Mouse (Mus musculus): ENCODE measurements around the gene Arsg. TPM values are rescaled to one million over a fixed set of nuclear protein-coding genes. Genes with fewer than 3 reads are reported as not detected.

Gene Arsg
- polyA plus RNA-seq, 1 experiment from 2014 or later: 3.6 TPM

DNA sequence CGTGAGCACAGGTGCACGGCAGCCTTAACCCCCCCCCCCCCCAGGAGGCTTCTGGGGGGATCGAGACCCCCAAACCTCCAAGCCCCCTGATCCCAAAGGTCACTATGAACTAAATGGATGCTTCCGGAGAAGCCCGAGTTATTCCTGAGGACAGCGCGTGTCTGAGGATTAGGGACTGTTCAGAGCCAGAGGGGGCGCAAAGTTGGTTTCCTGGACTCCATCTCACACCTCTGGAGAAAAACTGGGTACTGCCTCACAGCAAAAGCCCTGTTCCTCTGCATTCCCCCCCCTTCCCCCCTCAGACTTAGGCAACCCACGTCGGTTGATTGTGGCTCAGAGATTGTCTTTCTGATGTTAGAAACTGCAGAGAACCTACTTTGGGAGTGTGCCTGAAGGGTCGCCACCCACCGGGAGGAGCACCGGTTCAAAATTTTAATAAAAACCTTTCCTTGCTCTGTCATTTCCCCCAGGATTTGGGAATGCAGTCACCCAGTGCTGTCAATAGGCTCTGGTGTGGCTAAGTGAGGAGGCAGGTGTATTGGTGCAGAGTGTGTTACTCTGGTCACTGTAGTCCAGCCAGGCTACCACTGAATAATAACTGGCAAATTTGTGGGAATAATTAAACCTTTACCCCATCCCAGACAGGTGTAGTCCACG lies 1.0 kb downstream of the Arsg start:
- Histone ChIP-seq H3K27me3 (ENCODE audit: control insufficient read depth, insufficient read depth, low read length) (peaks cover 3% of the 10 kb centered on the region; the same call in 1 of the 2 replicates), H3K4me3 (ENCODE audit: low read length) (peak overlapping the region; percentile 70), H3K4me1 (ENCODE audit: control insufficient read depth, insufficient read depth, low read length) (peaks cover 6% of the 10 kb centered on the region; the same call in 1 of the 2 replicates), H3K4me2 (ENCODE audit: low read depth, low read length) (peak overlapping the region; percentile 77), H3K27ac (ENCODE audit: low read length) (peak overlapping the region; percentile 75), H3K9ac (ENCODE audit: low read length) (peak overlapping the region; percentile 83), H3K36me3 (ENCODE audit: control insufficient read depth, insufficient read depth) (no peaks in the 10 kb centered on the region), H3K9me3 (replicated peaks; ENCODE audit: control insufficient read depth, low read length) (no peaks in the 10 kb centered on the region)
- 15% methylated on average over 14 of the region's 14 CpGs for WGBS
- ATAC-seq (replicated peaks; ENCODE audit: extremely low read depth, insufficient read depth, low FRiP score): no peak; the same call in 1 of the 2 replicates

DNA sequence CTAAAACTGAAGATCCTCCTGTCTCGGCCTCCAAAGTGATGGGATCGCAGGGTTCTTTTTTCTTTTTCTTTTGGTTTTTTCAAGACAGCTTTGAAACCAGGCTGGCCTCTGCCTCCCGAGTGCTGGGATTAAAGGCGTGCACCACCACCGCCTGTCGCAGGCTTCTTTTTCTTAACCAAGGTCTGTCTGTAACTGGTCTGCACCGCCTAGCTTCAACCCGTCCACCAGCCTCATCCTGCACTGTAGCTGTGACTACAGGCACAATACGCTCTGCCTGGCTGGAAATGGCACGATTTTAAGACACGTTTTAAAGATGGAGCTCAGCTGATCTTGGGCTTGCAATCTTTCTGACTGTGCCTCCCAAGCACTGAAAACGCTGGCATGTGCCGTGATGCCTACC lies 1.7 kb downstream of the Arsg start:
- H3K4me3 ChIP-seq (ENCODE audit: low read length): no peak overlapping the region
- no peaks in the 10 kb centered on the region for H3K9me3 ChIP-seq (replicated peaks; ENCODE audit: control insufficient read depth, low read length)
- ATAC-seq (replicated peaks; ENCODE audit: extremely low read depth, insufficient read depth, low FRiP score): no peak
- WGBS: 92% methylated on average over 13 of the region's 13 CpGs
- H3K4me2 ChIP-seq (ENCODE audit: low read depth, low read length): no peak overlapping the region
- H3K36me3 ChIP-seq (ENCODE audit: control insufficient read depth, insufficient read depth): no peaks in the 10 kb centered on the region
- H3K4me1 ChIP-seq (ENCODE audit: control insufficient read depth, insufficient read depth, low read length): peaks cover 6% of the 10 kb centered on the region; the same call in 1 of the 2 replicates
- H3K27me3 ChIP-seq (ENCODE audit: control insufficient read depth, insufficient read depth, low read length): peaks cover 3% of the 10 kb centered on the region; the same call in 1 of the 2 replicates
- H3K9ac ChIP-seq (ENCODE audit: low read length): no peak overlapping the region
- H3K27ac ChIP-seq (ENCODE audit: low read length): no peak overlapping the region

DNA sequence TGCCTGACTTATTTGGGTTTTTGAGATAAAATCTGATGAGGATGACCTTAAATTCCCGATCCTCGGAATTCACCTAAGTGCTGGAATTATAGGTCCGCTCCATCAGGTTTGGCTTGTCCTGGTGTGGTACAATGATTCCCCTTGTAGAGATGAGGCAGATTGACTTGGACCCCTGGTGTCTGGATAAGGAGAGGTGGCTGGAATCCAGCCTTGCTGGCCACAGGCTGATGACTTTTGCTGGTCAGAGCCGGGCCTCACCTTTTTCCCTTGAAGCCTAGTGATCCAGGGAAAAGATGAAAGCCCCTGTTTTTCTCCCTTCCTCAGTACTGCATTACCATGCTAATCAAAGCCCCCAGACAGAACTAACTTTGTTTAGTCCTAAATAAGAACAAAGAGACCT lies 2.5 kb downstream of the Arsg start:
- ATAC-seq (replicated peaks; ENCODE audit: extremely low read depth, insufficient read depth, low FRiP score): no peak
- Histone ChIP-seq H3K4me3 (ENCODE audit: low read length) (no peak overlapping the region), H3K9ac (ENCODE audit: low read length) (no peak overlapping the region), H3K4me1 (ENCODE audit: control insufficient read depth, insufficient read depth, low read length) (peaks cover 6% of the 10 kb centered on the region; the same call in 1 of the 2 replicates), H3K27ac (ENCODE audit: low read length) (no peak overlapping the region), H3K27me3 (ENCODE audit: control insufficient read depth, insufficient read depth, low read length) (peaks cover 3% of the 10 kb centered on the region; the same call in 1 of the 2 replicates), H3K36me3 (ENCODE audit: control insufficient read depth, insufficient read depth) (no peaks in the 10 kb centered on the region), H3K4me2 (ENCODE audit: low read depth, low read length) (no peak overlapping the region), H3K9me3 (replicated peaks; ENCODE audit: control insufficient read depth, low read length) (no peaks in the 10 kb centered on the region)
- 87% methylated on average over 4 of the region's 4 CpGs for WGBS

DNA sequence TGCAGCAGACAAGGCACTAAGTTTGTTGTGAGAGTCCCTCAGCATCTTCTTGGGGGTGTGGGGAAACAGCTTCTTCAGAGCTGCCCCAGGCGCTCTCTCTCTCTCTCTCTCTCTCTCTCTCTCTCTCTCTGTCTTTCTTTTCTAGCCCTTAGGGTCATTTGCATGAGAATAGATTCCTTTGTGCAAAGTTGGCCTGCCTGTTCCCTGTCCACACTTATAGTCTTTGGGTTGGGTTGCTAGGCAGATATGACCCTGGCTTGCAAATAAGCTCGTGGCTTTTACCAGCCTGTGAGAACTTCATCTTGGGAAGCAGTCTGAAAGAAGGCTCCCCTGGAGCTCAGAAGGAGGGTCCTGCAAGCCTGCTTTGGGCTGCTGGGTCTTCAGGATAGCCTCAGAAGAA lies 3.1 kb downstream of the Arsg start:
- Histone ChIP-seq H3K9ac (ENCODE audit: low read length) (no peak overlapping the region), H3K4me3 (ENCODE audit: low read length) (no peak overlapping the region), H3K4me1 (ENCODE audit: control insufficient read depth, insufficient read depth, low read length) (0 out of 2 replicates have a peak, but pooled peaks cover 4% of the 10 kb centered on the region), H3K27ac (ENCODE audit: low read length) (no peak overlapping the region), H3K9me3 (replicated peaks; ENCODE audit: control insufficient read depth, low read length) (no peaks in the 10 kb centered on the region), H3K27me3 (ENCODE audit: control insufficient read depth, insufficient read depth, low read length) (peaks cover 3% of the 10 kb centered on the region; the same call in 1 of the 2 replicates), H3K4me2 (ENCODE audit: low read depth, low read length) (no peak overlapping the region), H3K36me3 (ENCODE audit: control insufficient read depth, insufficient read depth) (no peaks in the 10 kb centered on the region)
- no peak for ATAC-seq (replicated peaks; ENCODE audit: extremely low read depth, insufficient read depth, low FRiP score)
- 67% methylated on average over 2 of the region's 2 CpGs for WGBS

DNA sequence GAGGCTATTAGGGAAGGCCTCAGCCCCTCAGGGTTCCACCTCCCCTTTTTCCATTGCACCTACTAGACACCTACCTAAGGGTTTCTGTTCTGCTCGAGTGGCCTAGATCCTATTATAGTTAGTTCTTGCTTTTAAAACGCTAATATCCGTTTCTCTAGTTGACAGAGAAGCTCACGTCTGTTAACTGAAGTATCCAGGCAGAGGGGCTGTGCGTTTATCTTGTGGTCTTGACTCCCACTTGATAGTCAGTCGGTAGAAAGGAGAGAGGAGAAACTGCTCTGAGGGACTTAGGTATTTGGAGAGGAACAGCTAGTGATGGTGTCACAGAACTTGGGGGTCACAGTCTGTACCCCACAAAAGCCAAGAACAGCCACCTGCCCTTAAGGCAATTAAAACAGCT lies 3.5 kb downstream of the Arsg start:
- no peak overlapping the region for H3K4me3 ChIP-seq (ENCODE audit: low read length)
- H3K4me2 ChIP-seq (ENCODE audit: low read depth, low read length): no peak overlapping the region
- H3K36me3 ChIP-seq (ENCODE audit: control insufficient read depth, insufficient read depth): no peaks in the 10 kb centered on the region
- no peak overlapping the region for H3K27ac ChIP-seq (ENCODE audit: low read length)
- ATAC-seq (replicated peaks; ENCODE audit: extremely low read depth, insufficient read depth, low FRiP score): no peak
- H3K4me1 ChIP-seq (ENCODE audit: control insufficient read depth, insufficient read depth, low read length): 0 out of 2 replicates have a peak, but pooled peaks cover under 1% of the 10 kb centered on the region
- H3K9me3 ChIP-seq (replicated peaks; ENCODE audit: control insufficient read depth, low read length): no peaks in the 10 kb centered on the region
- WGBS: 47% methylated on average over 6 of the region's 6 CpGs
- H3K27me3 ChIP-seq (ENCODE audit: control insufficient read depth, insufficient read depth, low read length): peaks cover 3% of the 10 kb centered on the region; the same call in 1 of the 2 replicates
- H3K9ac ChIP-seq (ENCODE audit: low read length): no peak overlapping the region

DNA sequence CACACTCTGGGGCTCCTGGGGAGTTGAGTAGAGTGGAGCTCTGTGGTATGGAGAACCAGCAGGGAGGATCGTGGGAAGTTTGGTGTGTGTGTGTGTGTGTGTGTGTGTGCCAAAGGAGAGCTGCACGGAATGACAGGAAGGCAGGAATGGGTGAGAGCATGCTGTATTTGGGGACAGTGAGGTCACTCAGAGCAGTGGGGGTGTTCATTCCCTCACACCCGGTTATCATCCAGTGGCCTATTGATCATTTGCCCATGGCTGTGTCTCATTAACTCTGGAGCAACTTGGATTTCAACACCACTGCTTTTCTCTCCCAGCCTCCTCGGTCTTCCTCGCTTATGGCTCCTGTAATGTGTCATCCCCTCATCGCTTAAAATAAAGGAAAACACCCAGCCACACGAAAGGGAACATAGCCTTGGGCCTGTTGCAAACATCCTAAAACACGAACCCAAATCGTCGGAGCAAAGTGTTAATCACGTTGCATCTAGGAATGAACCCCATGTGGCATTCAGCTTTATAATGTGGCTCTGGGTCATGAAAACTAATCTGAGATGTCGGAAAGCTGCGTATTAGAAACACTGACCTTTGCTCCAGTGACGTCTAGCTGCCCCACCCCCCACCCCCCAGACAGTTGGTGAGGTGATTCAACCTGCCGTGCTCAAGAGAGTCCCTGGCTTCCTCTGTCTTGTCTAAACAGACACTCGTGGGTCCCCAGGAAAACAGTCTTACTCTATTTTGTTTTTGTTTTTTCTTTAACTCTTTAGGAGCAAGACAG lies 4.6 kb downstream of the Arsg start:
- ATAC-seq (replicated peaks; ENCODE audit: extremely low read depth, insufficient read depth, low FRiP score): no peak
- Histone ChIP-seq H3K27ac (ENCODE audit: low read length) (no peak overlapping the region), H3K36me3 (ENCODE audit: control insufficient read depth, insufficient read depth) (no peaks in the 10 kb centered on the region), H3K4me3 (ENCODE audit: low read length) (no peak overlapping the region), H3K4me2 (ENCODE audit: low read depth, low read length) (no peak overlapping the region), H3K9me3 (replicated peaks; ENCODE audit: control insufficient read depth, low read length) (no peaks in the 10 kb centered on the region), H3K4me1 (ENCODE audit: control insufficient read depth, insufficient read depth, low read length) (no peaks in the 10 kb centered on the region), H3K27me3 (ENCODE audit: control insufficient read depth, insufficient read depth, low read length) (peaks cover 3% of the 10 kb centered on the region; the same call in 1 of the 2 replicates), H3K9ac (ENCODE audit: low read length) (no peak overlapping the region; the same call in 1 of the 2 replicates)
- 51% methylated on average over 16 of the region's 16 CpGs for WGBS

DNA sequence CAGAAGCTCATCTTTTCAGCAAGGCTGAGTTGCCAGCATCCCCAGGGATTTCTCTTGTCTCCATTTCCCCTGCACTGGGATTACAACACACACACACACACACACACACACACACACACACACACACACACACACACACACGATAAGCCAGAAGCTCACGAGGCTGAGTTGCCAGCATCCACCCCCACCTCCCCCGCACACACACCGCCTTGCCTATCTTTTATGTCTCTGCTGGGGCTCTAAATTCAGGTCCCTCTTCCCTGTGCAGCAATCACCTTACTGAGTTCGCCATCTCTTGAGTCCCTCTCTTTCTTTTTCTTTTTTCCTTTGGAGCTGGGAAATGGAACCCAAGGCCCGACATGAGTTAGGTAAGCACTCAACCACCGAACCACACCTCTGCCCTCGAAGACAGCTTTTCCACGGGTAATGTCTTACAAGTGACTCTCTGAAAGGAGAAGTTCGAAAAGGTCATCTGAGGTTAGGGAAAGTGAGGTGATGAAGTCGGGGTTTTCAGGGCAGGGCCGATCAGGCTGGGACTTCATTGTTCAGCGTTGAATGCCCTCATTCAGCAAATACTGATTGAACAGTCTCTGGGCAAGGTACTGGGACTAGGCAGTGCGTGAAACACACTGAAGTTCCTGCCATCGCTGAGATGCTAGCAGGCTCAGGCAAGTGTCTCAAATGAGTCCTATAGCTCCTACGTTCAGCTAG lies 6.6 kb downstream of the Arsg start:
- H3K9me3 ChIP-seq (replicated peaks; ENCODE audit: control insufficient read depth, low read length): no peaks in the 10 kb centered on the region
- H3K27me3 ChIP-seq (ENCODE audit: control insufficient read depth, insufficient read depth, low read length): peaks cover 3% of the 10 kb centered on the region; the same call in 1 of the 2 replicates
- no peak overlapping the region for H3K4me3 ChIP-seq (ENCODE audit: low read length)
- no peak overlapping the region for H3K9ac ChIP-seq (ENCODE audit: low read length)
- H3K36me3 ChIP-seq (ENCODE audit: control insufficient read depth, insufficient read depth): no peaks in the 10 kb centered on the region
- H3K4me1 ChIP-seq (ENCODE audit: control insufficient read depth, insufficient read depth, low read length): no peaks in the 10 kb centered on the region
- no peak for ATAC-seq (replicated peaks; ENCODE audit: extremely low read depth, insufficient read depth, low FRiP score)
- 62% methylated on average over 16 of the region's 16 CpGs for WGBS
- no peak overlapping the region for H3K27ac ChIP-seq (ENCODE audit: low read length)
- H3K4me2 ChIP-seq (ENCODE audit: low read depth, low read length): no peak overlapping the region

DNA sequence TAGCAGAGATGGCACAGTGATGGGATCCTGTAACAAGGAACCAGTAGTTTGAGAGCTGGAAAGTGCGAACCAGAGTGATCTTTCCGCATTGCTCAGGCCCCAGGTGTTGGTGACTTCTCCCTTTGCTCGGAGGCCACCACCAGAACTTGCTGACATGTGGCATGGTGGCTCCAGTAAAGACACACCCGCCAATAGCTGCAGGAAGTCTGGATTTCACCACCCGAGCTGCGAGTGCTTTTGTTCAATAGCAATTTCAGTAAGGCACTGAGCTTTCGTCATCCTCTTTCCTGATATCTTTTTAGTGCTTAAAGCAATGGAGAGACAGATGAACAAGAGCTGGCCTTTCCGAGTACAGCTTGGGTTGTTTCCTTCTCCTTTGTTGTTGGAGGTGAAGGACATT lies 7.3 kb downstream of the Arsg start:
- H3K4me3 ChIP-seq (ENCODE audit: low read length): no peak overlapping the region
- H3K4me2 ChIP-seq (ENCODE audit: low read depth, low read length): no peak overlapping the region
- H3K27me3 ChIP-seq (ENCODE audit: control insufficient read depth, insufficient read depth, low read length): no peaks in the 10 kb centered on the region; the same call in 1 of the 2 replicates
- no peaks in the 10 kb centered on the region for H3K36me3 ChIP-seq (ENCODE audit: control insufficient read depth, insufficient read depth)
- 55% methylated on average over 8 of the region's 8 CpGs for WGBS
- ATAC-seq (replicated peaks; ENCODE audit: extremely low read depth, insufficient read depth, low FRiP score): no peak
- no peak overlapping the region for H3K9ac ChIP-seq (ENCODE audit: low read length)
- H3K27ac ChIP-seq (ENCODE audit: low read length): no peak overlapping the region
- no peaks in the 10 kb centered on the region for H3K9me3 ChIP-seq (replicated peaks; ENCODE audit: control insufficient read depth, low read length)
- H3K4me1 ChIP-seq (ENCODE audit: control insufficient read depth, insufficient read depth, low read length): no peaks in the 10 kb centered on the region

Data from heart, embryonic 16.5 days (tissue).